Mouse (Mus musculus) erythroblast, embryonic 14.5 days (primary cell): Measurements from ENCODE around the gene Cd300c.

Experiments
- GATA1 ChIP-seq: IDR thresholded peaks from 2 replicates; pipeline ENCODE4 v1.6.1; 2012; ENCODE audit warnings: low read length, inconsistent platforms, mixed read lengths
- TAL1 ChIP-seq: IDR thresholded peaks from 3 replicates; pipeline ENCODE4 v1.6.1; 2012; ENCODE audit warnings: low read length, inconsistent platforms, mixed read lengths

- TF ChIP-seq GATA1 (no peak), TAL1 (no peak)
Observed at GRCm38 (mm10) chr11:114989793-114990192, 20.8 kb upstream of the Cd300c start, which contains the start of gene Cd300ld.
